Mouse (Mus musculus): Measurements from ENCODE around the gene Shd.

GRCm38 (mm10) chr17:55964996-55965395, 5.3 kb upstream of the Shd start:
- no peak for TF ChIP-seq POLR2A (IDR thresholded peaks at IDR 0.05; ENCODE audit: borderline replicate concordance, insufficient read depth, low read length)
- no peak for TF ChIP-seq CTCF (IDR thresholded peaks at IDR 0.05; ENCODE audit: borderline replicate concordance, insufficient read depth, low read depth, low read length)
